Mouse (Mus musculus) forebrain, embryonic 16.5 days (tissue): ENCODE measurements around the gene Glrx. TPM values are rescaled to one million over a fixed set of nuclear protein-coding genes. Genes with fewer than 3 reads are reported as not detected.

Experiments
- ATAC-seq: fragments of 200-750 bp; cut with Nextera tagmentation; 2 replicates; pipeline ENCODE4 v1.8.0; 2017; ENCODE audit warnings: mild to moderate bottlenecking, moderate library complexity
- H3K27ac ChIP-seq: fragments of 300-500 bp; sonication (generic); 2 replicates; pipeline ENCODE4 v1.5.1; 2014; ENCODE audit warnings: low read length, control low read depth
- H3K27me3 ChIP-seq: fragments of 300-500 bp; sonication (generic); replicated peaks from 2 replicates; pipeline ENCODE4 v1.6.1; 2014; ENCODE audit warnings: low read length; ENCODE audit not compliant: control insufficient read depth, insufficient read depth
- H3K36me3 ChIP-seq: fragments of 300-500 bp; sonication (generic); 2 replicates; pipeline ENCODE4 v1.6.1; 2014; ENCODE audit not compliant: control insufficient read depth, insufficient read depth
- H3K4me1 ChIP-seq: fragments of 300-500 bp; sonication (generic); replicated peaks from 2 replicates; pipeline ENCODE4 v1.6.1; 2014; ENCODE audit warnings: low read length; ENCODE audit not compliant: control insufficient read depth, insufficient read depth
- H3K4me2 ChIP-seq: fragments of 300-500 bp; sonication (generic); 2 replicates; pipeline ENCODE4 v1.6.1; 2014; ENCODE audit warnings: mild to moderate bottlenecking, low read length, control low read depth
- H3K4me3 ChIP-seq: fragments of 300-500 bp; sonication (generic); replicated peaks from 2 replicates; pipeline ENCODE4 v1.5.1; 2014; ENCODE audit warnings: mild to moderate bottlenecking, low read length, control low read depth
- H3K9ac ChIP-seq: fragments of 300-500 bp; sonication (generic); replicated peaks from 2 replicates; pipeline ENCODE4 v1.6.1; 2014; ENCODE audit warnings: low read depth, low read length, control low read depth
- H3K9me3 ChIP-seq: fragments of 300-500 bp; sonication (generic); 2 replicates; pipeline ENCODE4 v1.6.1; 2016; ENCODE audit warnings: low read length; ENCODE audit not compliant: control insufficient read depth
- WGBS: fragments of 180-500 bp; shearing (Covaris S2); extraction: QIAGEN DNeasy Blood & Tissue Kit; methylation state at CpG from one replicate; pipeline ENCODE4 v1.1.7; 2014; 5-methylcytosine and 5-hydroxymethylcytosine counted together
- polyA plus RNA-seq: library from polyadenylated mRNA; unstranded; fragments of >200 nt; fragmentation: Nextera tagmentation; extraction: Ambion mirVana; gene quantifications from 2 replicates; pipeline ENCODE4 v1.2.1, GENCODE M21; 2015

The Glrx gene
- polyA plus RNA-seq, result 30.4 and 32.2 TPM in 2 replicates

- Histone ChIP-seq H3K4me1 (peaks cover 19% of the 10 kb centered on the region), H3K27me3 (no peaks in the 10 kb centered on the region), H3K4me2 (peak within 1 kb of the TSS; percentile 62), H3K27ac (peak within 1 kb of the TSS; percentile 50), H3K9me3 (no peaks in the 10 kb centered on the region), H3K9ac (peak within 1 kb of the TSS; percentile 63), H3K4me3 (peak within 1 kb of the TSS; percentile 47), H3K36me3 (no peaks in the 10 kb centered on the region)
- peak; percentile 94 for ATAC-seq
- WGBS, result 0% methylated on average over 12 of the region's 12 CpGs
Measured at GRCm38 (mm10) chr13:75839719-75840481, at the start of gene Glrx. Gene Glrx, plus strand, starts transcription at chr13:75839868.

GRCm38 (mm10) chr13:75790550-75791205 lies 49.0 kb upstream of the Glrx start:
- no peak for ATAC-seq
- H3K4me2 ChIP-seq, result no peak overlapping the region
- no peak overlapping the region for H3K9ac ChIP-seq
- WGBS, result 92% methylated on average over 1 of the region's 1 CpGs
- no peaks in the 10 kb centered on the region for H3K36me3 ChIP-seq
- no peaks in the 10 kb centered on the region for H3K27me3 ChIP-seq
- no peak overlapping the region for H3K27ac ChIP-seq
- H3K4me1 ChIP-seq, result no peaks in the 10 kb centered on the region
- no peaks in the 10 kb centered on the region for H3K9me3 ChIP-seq
- no peak overlapping the region for H3K4me3 ChIP-seq

- H3K4me1 ChIP-seq, result no peaks in the 10 kb centered on the region
- H3K27ac ChIP-seq, result no peak overlapping the region
- ATAC-seq, result no peak
- H3K9ac ChIP-seq, result no peak overlapping the region
- H3K27me3 ChIP-seq, result no peaks in the 10 kb centered on the region
- H3K9me3 ChIP-seq, result no peaks in the 10 kb centered on the region
- no peak overlapping the region for H3K4me2 ChIP-seq
- 65% methylated on average over 6 of the region's 6 CpGs for WGBS
- no peaks in the 10 kb centered on the region for H3K36me3 ChIP-seq
- H3K4me3 ChIP-seq, result no peak overlapping the region
Measured at GRCm38 (mm10) chr13:75793863-75794629, 45.6 kb upstream of the Glrx start.

- Histone ChIP-seq H3K4me1 (no peaks in the 10 kb centered on the region), H3K4me2 (peak overlapping the region; percentile 45), H3K9me3 (no peaks in the 10 kb centered on the region), H3K4me3 (peak overlapping the region; percentile 1; the same call in 1 of the 2 replicates), H3K9ac (no peak overlapping the region), H3K36me3 (no peaks in the 10 kb centered on the region), H3K27me3 (no peaks in the 10 kb centered on the region), H3K27ac (no peak overlapping the region)
- ATAC-seq, result peak; percentile 99
- 36% methylated on average over 18 of the region's 18 CpGs for WGBS
Measured at GRCm38 (mm10) chr13:75797369-75798141, 42.1 kb upstream of the Glrx start.

- WGBS, result 78% methylated on average over 7 of the region's 7 CpGs
- Histone ChIP-seq H3K4me3 (no peak overlapping the region), H3K27ac (no peak overlapping the region), H3K4me1 (no peaks in the 10 kb centered on the region), H3K9me3 (no peaks in the 10 kb centered on the region), H3K4me2 (no peak overlapping the region), H3K9ac (no peak overlapping the region), H3K36me3 (no peaks in the 10 kb centered on the region), H3K27me3 (no peaks in the 10 kb centered on the region)
- no peak for ATAC-seq
Measured at GRCm38 (mm10) chr13:75798413-75799302, 41.0 kb upstream of the Glrx start.

GRCm38 (mm10) chr13:75799421-75799820 lies 40.2 kb upstream of the Glrx start:
- H3K36me3 ChIP-seq, result no peaks in the 10 kb centered on the region
- 91% methylated on average over 3 of the region's 3 CpGs for WGBS

GRCm38 (mm10) chr13:75807969-75808368 lies 31.7 kb upstream of the Glrx start:
- no peak for ATAC-seq
- WGBS, result 53% methylated on average over 1 of the region's 1 CpGs

More at GRCm38 (mm10) chr13:75799421-75799820, 40.2 kb upstream of the Glrx start:
- H3K4me2 ChIP-seq, result no peak overlapping the region
- H3K4me1 ChIP-seq, result no peaks in the 10 kb centered on the region
- no peaks in the 10 kb centered on the region for H3K27me3 ChIP-seq
- no peak overlapping the region for H3K4me3 ChIP-seq
- H3K9ac ChIP-seq, result no peak overlapping the region
- ATAC-seq, result no peak
- H3K9me3 ChIP-seq, result no peaks in the 10 kb centered on the region
- no peak overlapping the region for H3K27ac ChIP-seq

GRCm38 (mm10) chr13:75809957-75810356 lies 29.7 kb upstream of the Glrx start:
- Histone ChIP-seq H3K4me3 (no peak overlapping the region), H3K9me3 (no peaks in the 10 kb centered on the region), H3K9ac (no peak overlapping the region), H3K27me3 (no peaks in the 10 kb centered on the region), H3K27ac (no peak overlapping the region), H3K4me2 (no peak overlapping the region), H3K4me1 (no peaks in the 10 kb centered on the region), H3K36me3 (no peaks in the 10 kb centered on the region)
- 97% methylated on average over 1 of the region's 1 CpGs for WGBS
- no peak for ATAC-seq

More at GRCm38 (mm10) chr13:75807969-75808368, 31.7 kb upstream of the Glrx start:
- Histone ChIP-seq H3K27ac (no peak overlapping the region), H3K4me3 (no peak overlapping the region), H3K4me1 (no peaks in the 10 kb centered on the region), H3K9ac (no peak overlapping the region), H3K4me2 (no peak overlapping the region), H3K27me3 (no peaks in the 10 kb centered on the region), H3K36me3 (no peaks in the 10 kb centered on the region), H3K9me3 (no peaks in the 10 kb centered on the region)
